9 mouse cellular contexts compared by ENCODE assay signal in genomic region chr2:163697764-163698480, GRCm38 (mm10). TPM values are rescaled to one million over a fixed set of nuclear protein-coding genes. Genes with fewer than 3 reads are reported as not detected.
A peak's percentile ranks its signal among the peaks of the same experiment; 100 is the strongest.
DNase-seq lines count a peak whose midpoint lies in the region; ATAC-seq and TF ChIP-seq lines count a peak whose summit lies in the region.
"Had no signal": no experiment of that assay in that cellular context is flagged by ENCODE, and none has a peak within 500 bp of the region (broad histone marks: within the 10 kb centered on the region; RNA-seq: fewer than 3 reads in every experiment).

No protein-coding gene starts in this region.

- DNase-seq in kidney, adult 18-20 months = no peak
- DNase-seq in heart, embryonic 10.5 days (ENCODE audit: low spot score) = no peak
- no peak for DNase-seq in limb, embryonic 11.5 days (ENCODE audit: low spot score)
- no peak for DNase-seq in T-cell, adult 2 months (ENCODE audit: low spot score)
- DNase-seq in cerebellum, adult 8-10 months = no peak
- no peak for DNase-seq in frontal cortex, postnatal 10 days (ENCODE audit: low spot score in 2 of 2)

- H3K9ac ChIP-seq in kidney, embryonic 14.5 days (ENCODE audit: low read depth, low read length) = no peak overlapping the region
- H3K9ac ChIP-seq in limb, embryonic 11.5 days (ENCODE audit: low read length) = no peak overlapping the region

- no peaks in the 10 kb centered on the region for H3K9me3 ChIP-seq in kidney, embryonic 14.5 days (ENCODE audit: control insufficient read depth, low read length)
- H3K9me3 ChIP-seq in heart, embryonic 10.5 days = no peaks in the 10 kb centered on the region
- no peaks in the 10 kb centered on the region for H3K9me3 ChIP-seq in limb, embryonic 11.5 days (ENCODE audit: control insufficient read depth, low read length)

- no peak overlapping the region for H3K4me2 ChIP-seq in kidney, embryonic 14.5 days (replicated peaks; ENCODE audit: low read depth, low read length)
- H3K4me2 ChIP-seq in limb, embryonic 11.5 days (ENCODE audit: low read depth, severe bottlenecking) = no peak overlapping the region

- H3K27ac ChIP-seq in kidney, embryonic 14.5 days (ENCODE audit: low read depth, low read length) = peak overlapping the region; percentile 20; the same call in 1 of the 2 replicates
- H3K27ac ChIP-seq in heart, embryonic 10.5 days = peak overlapping the region; percentile 86
- H3K27ac ChIP-seq in limb, embryonic 11.5 days (replicated peaks; ENCODE audit: low read depth, low read length) = peak overlapping the region; percentile 52; the same call in 1 of the 2 replicates
- H3K27ac ChIP-seq in small intestine, adult 2 months (ENCODE audit: insufficient read depth, low read depth, low read length) = peak overlapping the region; percentile 79

- no peaks in the 10 kb centered on the region for H3K27me3 ChIP-seq in kidney, embryonic 14.5 days (ENCODE audit: control insufficient read depth, insufficient read depth, low read length)
- H3K27me3 ChIP-seq in heart, embryonic 10.5 days (ENCODE audit: insufficient read depth, poor library complexity, severe bottlenecking) = no peaks in the 10 kb centered on the region
- no peaks in the 10 kb centered on the region for H3K27me3 ChIP-seq in limb, embryonic 11.5 days (ENCODE audit: control insufficient read depth, insufficient read depth, low read length)
- H3K27me3 ChIP-seq in small intestine, adult 2 months (ENCODE audit: control insufficient read depth, insufficient read depth, low read length) = no peaks in the 10 kb centered on the region
- H3K27me3 ChIP-seq: Patski had no signal

- TF ChIP-seq CTCF in small intestine, adult 2 months (IDR thresholded peaks at IDR 0.05; ENCODE audit: extremely low read depth, insufficient read length, insufficient replicate concordance, low read depth, low read length) = no peak

- no peak for ATAC-seq in kidney, embryonic 14.5 days (ENCODE audit: low FRiP score, low TSS enrichment)
- ATAC-seq in limb, embryonic 11.5 days (ENCODE audit: insufficient number of reproducible peaks, low FRiP score, low TSS enrichment, low read depth) = no peak
- ATAC-seq: Patski had no signal

- H3K36me3 ChIP-seq in kidney, embryonic 14.5 days (ENCODE audit: control insufficient read depth, insufficient read depth, low read length) = no peaks in the 10 kb centered on the region
- no peaks in the 10 kb centered on the region for H3K36me3 ChIP-seq in heart, embryonic 10.5 days
- no peaks in the 10 kb centered on the region for H3K36me3 ChIP-seq in limb, embryonic 11.5 days (ENCODE audit: control insufficient read depth, insufficient read depth, low read length)
- H3K36me3 ChIP-seq in small intestine, adult 2 months (ENCODE audit: control insufficient read depth, insufficient read depth, low read length) = no peaks in the 10 kb centered on the region

- no peak overlapping the region for H3K4me3 ChIP-seq in kidney, embryonic 14.5 days (ENCODE audit: low read length)
- H3K4me3 ChIP-seq in heart, embryonic 10.5 days = no peak overlapping the region
- H3K4me3 ChIP-seq in limb, embryonic 11.5 days (ENCODE audit: low read depth, low read length) = no peak overlapping the region
- H3K4me3 ChIP-seq in small intestine, adult 2 months (ENCODE audit: low read depth, low read length) = no peak overlapping the region

- no peak for TF ChIP-seq POLR2A in small intestine, adult 2 months (IDR thresholded peaks at IDR 0.05; ENCODE audit: low read depth, low read length)

- 47% methylated on average over 11 of the region's 16 CpGs for WGBS in kidney, embryonic 14.5 days
- 45% methylated on average over 12 of the region's 16 CpGs for WGBS in heart, embryonic 10.5 days
- 63% methylated on average over 12 of the region's 16 CpGs for WGBS in limb, embryonic 11.5 days
- WGBS in small intestine, adult 2 months = 45% methylated on average over 16 of the region's 16 CpGs

- H3K4me1 ChIP-seq in kidney, embryonic 14.5 days (ENCODE audit: control insufficient read depth, insufficient read depth, low read length) = peaks cover 21% of the 10 kb centered on the region
- H3K4me1 ChIP-seq in heart, embryonic 10.5 days = peaks cover 69% of the 10 kb centered on the region
- peaks cover 9% of the 10 kb centered on the region; the same call in 1 of the 2 replicates for H3K4me1 ChIP-seq in limb, embryonic 11.5 days (ENCODE audit: control insufficient read depth, insufficient read depth, low read length)
- peaks cover 9% of the 10 kb centered on the region; the same call in 1 of the 2 replicates for H3K4me1 ChIP-seq in small intestine, adult 2 months (ENCODE audit: control insufficient read depth, insufficient read depth, insufficient read length, low read length)

RNA-seq across cellular contexts. Expression of gene Pkig, which starts 39.7 kb away (rescaled TPM):
- 187 and 203 TPM in 2 replicates for polyA plus RNA-seq in kidney, embryonic 14.5 days (2014; fragmentation: Nextera tagmentation; extraction: Ambion mirVana)
- 226 and 259 TPM in 2 replicates for polyA plus RNA-seq in heart, embryonic 10.5 days (2016; fragmentation: Nextera tagmentation; extraction: Ambion mirVana)
- polyA plus RNA-seq in limb, embryonic 11.5 days (2014; fragmentation: Nextera tagmentation; extraction: Ambion mirVana) = 174 and 177 TPM in 2 replicates
- 82.0 and 143 TPM in 2 replicates for polyA plus RNA-seq in small intestine, adult 2 months (2012; rRNA removed)

RNA-seq across cellular contexts. Expression of gene Ada, which starts 52.1 kb away (rescaled TPM):
- 9.7 and 10.1 TPM in 2 replicates for polyA plus RNA-seq in kidney, embryonic 14.5 days (2014; fragmentation: Nextera tagmentation; extraction: Ambion mirVana)
- 5.1 and 8.2 TPM in 2 replicates for polyA plus RNA-seq in heart, embryonic 10.5 days (2016; fragmentation: Nextera tagmentation; extraction: Ambion mirVana)
- 9.7 and 10.9 TPM in 2 replicates for polyA plus RNA-seq in limb, embryonic 11.5 days (2014; fragmentation: Nextera tagmentation; extraction: Ambion mirVana)
- 414 and 869 TPM in 2 replicates for polyA plus RNA-seq in small intestine, adult 2 months (2012; rRNA removed)

RNA-seq across cellular contexts. Expression of gene Serinc3, which starts 53.0 kb away (rescaled TPM):
- 35.4 and 43.0 TPM in 2 replicates for polyA plus RNA-seq in kidney, embryonic 14.5 days (2014; fragmentation: Nextera tagmentation; extraction: Ambion mirVana)
- 51.1 and 55.2 TPM in 2 replicates for polyA plus RNA-seq in heart, embryonic 10.5 days (2016; fragmentation: Nextera tagmentation; extraction: Ambion mirVana)
- polyA plus RNA-seq in limb, embryonic 11.5 days (2014; fragmentation: Nextera tagmentation; extraction: Ambion mirVana) = 25.2 and 26.8 TPM in 2 replicates
- polyA plus RNA-seq in small intestine, adult 2 months (2012; rRNA removed) = 121 and 262 TPM in 2 replicates

Comparison
In these comparisons a context has a peak if more than half of its experiments do, and no peak if none do; other contexts are left out.
1. H3K27ac ChIP-seq: peak in every context shown above with its lines; median percentile 86 in heart, embryonic 10.5 days; 79 in small intestine, adult 2 months; 52 in limb, embryonic 11.5 days; 20 in kidney, embryonic 14.5 days.
2. RNA of gene Ada, which starts 52.1 kb away (polyA plus RNA-seq): 414 to 869 TPM in small intestine, adult 2 months; 9.7 to 10.1 TPM in kidney, embryonic 14.5 days, 9.7 to 10.9 TPM in limb, embryonic 11.5 days and 5.1 to 8.2 TPM in heart, embryonic 10.5 days; every median in the first group is over 10 times any median in the second.